Mouse (Mus musculus) kidney, embryonic 16.5 days (tissue): ENCODE measurements around the gene Casq1. TPM values are rescaled to one million over a fixed set of nuclear protein-coding genes. Genes with fewer than 3 reads are reported as not detected.

ENCODE experiments used
- ATAC-seq: fragments of 200-750 bp; cut with Nextera tagmentation; 2 replicates; pipeline ENCODE4 v1.8.0; 2017; ENCODE audit warnings: moderate TSS enrichment; ENCODE audit not compliant: low FRiP score, low TSS enrichment
- H3K27ac ChIP-seq: fragments of 300-500 bp; sonication (generic); 2 replicates; pipeline ENCODE4 v1.5.1; 2014; ENCODE audit warnings: low read length
- H3K27me3 ChIP-seq: fragments of 300-500 bp; sonication (generic); 2 replicates; pipeline ENCODE4 v1.6.1; 2014; ENCODE audit warnings: low read length, control low read depth, mixed read lengths; ENCODE audit not compliant: insufficient read depth
- H3K36me3 ChIP-seq: fragments of 300-500 bp; sonication (generic); 2 replicates; pipeline ENCODE4 v1.6.1; 2014; ENCODE audit warnings: low read length, control low read depth, mixed read lengths; ENCODE audit not compliant: insufficient read depth
- H3K4me1 ChIP-seq: fragments of 300-500 bp; sonication (generic); 2 replicates; pipeline ENCODE4 v1.6.1; 2014; ENCODE audit warnings: low read length, control low read depth, mixed read lengths; ENCODE audit not compliant: insufficient read depth
- H3K4me2 ChIP-seq: fragments of 300-500 bp; sonication (generic); replicated peaks from 2 replicates; pipeline ENCODE4 v1.6.1; 2014; ENCODE audit warnings: low read depth, low read length
- H3K4me3 ChIP-seq: fragments of 300-500 bp; sonication (generic); 2 replicates; pipeline ENCODE4 v1.5.1; 2014; ENCODE audit warnings: mild to moderate bottlenecking, low read length
- H3K9ac ChIP-seq: fragments of 300-500 bp; sonication (generic); replicated peaks from 2 replicates; pipeline ENCODE4 v1.6.1; 2014; ENCODE audit warnings: low read length
- H3K9me3 ChIP-seq: fragments of 300-500 bp; sonication (generic); 2 replicates; pipeline ENCODE4 v1.6.1; 2016; ENCODE audit warnings: low read length, control low read depth
- WGBS: fragments of 180-500 bp; shearing (Covaris S2); extraction: QIAGEN DNeasy Blood & Tissue Kit; methylation state at CpG from one replicate; pipeline ENCODE4 v1.1.7; 2014; 5-methylcytosine and 5-hydroxymethylcytosine counted together
- polyA plus RNA-seq: library from polyadenylated mRNA; unstranded; fragments of >200 nt; fragmentation: Nextera tagmentation; extraction: Ambion mirVana; gene quantifications from 2 replicates; pipeline ENCODE4 v1.2.1, GENCODE M21; 2015

The Casq1 gene
- polyA plus RNA-seq, 1 experiment from 2014 or later: 5.6 TPM

DNA sequence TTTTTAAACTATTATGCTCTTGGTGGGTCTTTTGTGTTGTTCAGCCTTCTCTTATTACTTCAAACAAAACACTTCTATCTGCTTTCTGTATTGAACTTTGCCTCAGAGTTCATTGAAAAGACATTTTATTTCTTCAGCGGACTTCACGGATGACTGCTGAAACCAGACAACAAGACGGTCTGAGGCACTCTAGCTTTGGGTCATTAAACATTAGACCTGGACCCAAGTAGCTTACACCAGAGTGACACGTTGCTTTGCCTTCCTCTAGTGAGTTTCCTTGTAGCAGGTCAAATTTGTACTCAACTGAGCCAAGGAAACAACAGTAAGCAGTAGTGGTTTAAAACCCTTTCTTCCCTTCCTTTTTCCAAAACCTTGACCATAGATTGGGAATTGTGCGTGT, 51.8 kb downstream of the Casq1 start:
- Histone ChIP-seq H3K9ac (no peak overlapping the region), H3K4me1 (peaks cover 18% of the 10 kb centered on the region; the same call in 1 of the 2 replicates), H3K27ac (peak overlapping the region; percentile 12), H3K36me3 (peaks cover 57% of the 10 kb centered on the region), H3K4me3 (no peak overlapping the region), H3K9me3 (0 out of 2 replicates have a peak, but pooled peaks cover 6% of the 10 kb centered on the region), H3K27me3 (no peaks in the 10 kb centered on the region), H3K4me2 (no peak overlapping the region)
- WGBS: 50% methylated on average over 5 of the region's 5 CpGs
- ATAC-seq: peak; percentile 93

DNA sequence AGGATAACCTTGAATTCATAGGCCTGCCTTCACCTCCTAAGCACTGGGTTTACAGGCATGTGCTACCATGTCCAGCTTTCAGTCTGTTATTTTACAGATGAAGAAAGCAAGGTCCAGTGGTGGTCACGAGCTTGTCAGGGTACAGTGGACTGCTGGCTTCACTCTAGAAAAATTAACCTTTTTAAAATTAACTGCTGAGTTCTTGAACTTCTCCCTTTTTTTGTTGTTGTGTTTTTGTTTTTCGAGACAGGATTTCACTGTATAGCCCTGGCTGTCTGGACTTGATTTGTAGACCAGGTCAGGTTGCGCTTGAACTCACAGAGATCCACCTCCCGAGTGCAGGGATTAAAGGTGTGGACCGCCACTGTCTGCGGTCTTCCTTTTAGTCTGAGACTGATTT, 56.7 kb downstream of the Casq1 start:
- peaks cover 20% of the 10 kb centered on the region; the same call in 1 of the 2 replicates for H3K36me3 ChIP-seq
- no peaks in the 10 kb centered on the region for H3K27me3 ChIP-seq
- peaks cover 27% of the 10 kb centered on the region for H3K4me1 ChIP-seq
- no peak overlapping the region for H3K9ac ChIP-seq
- ATAC-seq: peak; percentile 52; the same call in 1 of the 2 replicates
- no peak overlapping the region for H3K4me3 ChIP-seq
- no peak overlapping the region for H3K27ac ChIP-seq
- H3K4me2 ChIP-seq: no peak overlapping the region
- no peaks in the 10 kb centered on the region for H3K9me3 ChIP-seq
- WGBS: 37% methylated on average over 6 of the region's 6 CpGs

GRCm38 (mm10) chr1:172162009-172162408, 57.7 kb downstream of the Casq1 start:
- H3K4me3 ChIP-seq: no peak overlapping the region
- H3K4me1 ChIP-seq: peaks cover 18% of the 10 kb centered on the region
- WGBS: 94% methylated on average over 1 of the region's 1 CpGs
- no peak overlapping the region for H3K9ac ChIP-seq
- no peak overlapping the region for H3K4me2 ChIP-seq
- H3K27me3 ChIP-seq: no peaks in the 10 kb centered on the region
- H3K9me3 ChIP-seq: no peaks in the 10 kb centered on the region
- H3K36me3 ChIP-seq: peaks cover 13% of the 10 kb centered on the region; the same call in 1 of the 2 replicates
- no peak overlapping the region for H3K27ac ChIP-seq
- no peak for ATAC-seq

DNA sequence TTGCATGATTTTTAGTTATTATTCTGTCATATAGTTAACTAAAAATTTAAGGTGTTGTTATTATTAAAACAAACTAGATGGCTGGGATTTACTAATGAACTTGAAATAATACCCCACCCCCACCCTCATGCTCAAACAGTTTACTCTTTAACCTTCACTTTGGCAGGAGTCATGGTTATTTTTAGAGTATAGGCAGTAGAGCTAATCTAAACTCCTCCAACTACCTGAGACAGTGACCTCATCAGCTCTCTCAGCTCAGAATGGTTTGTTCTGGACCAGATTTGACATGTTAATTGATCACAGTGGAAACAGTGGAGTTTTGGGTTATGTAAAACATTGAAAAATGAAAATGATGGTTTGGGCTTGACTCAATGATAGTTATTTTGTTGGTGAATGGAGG, 59.2 kb downstream of the Casq1 start:
- Histone ChIP-seq H3K36me3 (peaks cover 14% of the 10 kb centered on the region; the same call in 1 of the 2 replicates), H3K27me3 (no peaks in the 10 kb centered on the region), H3K4me1 (peaks cover 17% of the 10 kb centered on the region), H3K9ac (no peak overlapping the region), H3K4me3 (no peak overlapping the region), H3K9me3 (no peaks in the 10 kb centered on the region), H3K27ac (no peak overlapping the region), H3K4me2 (no peak overlapping the region)
- no peak for ATAC-seq

GRCm38 (mm10) chr1:172159970-172160369, 59.7 kb downstream of the Casq1 start:
- Histone ChIP-seq H3K4me1 (peaks cover 17% of the 10 kb centered on the region), H3K27ac (no peak overlapping the region), H3K9ac (no peak overlapping the region), H3K9me3 (no peaks in the 10 kb centered on the region), H3K27me3 (no peaks in the 10 kb centered on the region), H3K4me2 (no peak overlapping the region), H3K36me3 (peaks cover 15% of the 10 kb centered on the region; the same call in 1 of the 2 replicates), H3K4me3 (no peak overlapping the region)
- 47% methylated on average over 4 of the region's 4 CpGs for WGBS
- no peak for ATAC-seq

Other genes with a start within 250 kb of the Casq1 start
- 14.6 and 19.0 TPM in 2 replicates for gene Vangl2, start 191.4 kb downstream of the Casq1 start, polyA plus RNA-seq
- not detected in 2 replicates for gene Nhlh1, start 162.3 kb downstream of the Casq1 start, polyA plus RNA-seq
- 260 and 264 TPM in 2 replicates for gene Copa, start 137.3 kb downstream of the Casq1 start, polyA plus RNA-seq
- 160 and 164 TPM in 2 replicates for gene Ncstn, start 137.1 kb downstream of the Casq1 start, polyA plus RNA-seq
- gene Pex19, start 93.1 kb downstream of the Casq1 start, polyA plus RNA-seq: 170 and 172 TPM in 2 replicates
- 147 and 149 TPM in 2 replicates for gene Dcaf8, start 71.8 kb downstream of the Casq1 start, polyA plus RNA-seq
- gene Pea15a, start 13.1 kb downstream of the Casq1 start, polyA plus RNA-seq: 129 and 132 TPM in 2 replicates
- 0.05 TPM in 1 of 2 replicates, not detected in the other for gene Atp1a4, start 38.5 kb upstream of the Casq1 start, polyA plus RNA-seq
- 60.2 and 69.7 TPM in 2 replicates for gene Igsf8, start 41.8 kb upstream of the Casq1 start, polyA plus RNA-seq
- 1.7 and 2.4 TPM in 2 replicates for gene Atp1a2, start 78.2 kb upstream of the Casq1 start, polyA plus RNA-seq
- gene Kcnj9, start 109.5 kb upstream of the Casq1 start, polyA plus RNA-seq: not detected in 2 replicates
- 1.2 and 1.6 TPM in 2 replicates for gene Kcnj10, start 121.3 kb upstream of the Casq1 start, polyA plus RNA-seq
- 7.3 and 7.8 TPM in 2 replicates for gene Pigm, start 156.7 kb upstream of the Casq1 start, polyA plus RNA-seq